Mouse (Mus musculus) spleen, postnatal 36 days (tissue): ENCODE data around the gene Siah3.
A peak's percentile ranks its signal among the peaks of the same experiment; 100 is the strongest.
"Not testable (repeated sequence)": the region's sequence is repeated elsewhere in the genome, so short reads cannot be mapped to it uniquely, and the experiment has no call there.

Source experiments
- DNase-seq, 2 experiments: peaks; one replicate each; pipeline ENCODE4 v3.0.0; 2022; ENCODE audit warnings: low spot score in 2 of 2, mixed read lengths in 1 of 2

Gene Siah3

GRCm38 (mm10) chr14:75455743-75456421 is at the start of gene Siah3:
Gene Siah3, plus strand, starts transcription at chr14:75455982.
- DNase-seq: no peak

GRCm38 (mm10) chr14:75409772-75410171 is 46.0 kb upstream of the Siah3 start:
- DNase-seq: no peak

GRCm38 (mm10) chr14:75410392-75410791 is 45.4 kb upstream of the Siah3 start:
- DNase-seq: no peak

DNA sequence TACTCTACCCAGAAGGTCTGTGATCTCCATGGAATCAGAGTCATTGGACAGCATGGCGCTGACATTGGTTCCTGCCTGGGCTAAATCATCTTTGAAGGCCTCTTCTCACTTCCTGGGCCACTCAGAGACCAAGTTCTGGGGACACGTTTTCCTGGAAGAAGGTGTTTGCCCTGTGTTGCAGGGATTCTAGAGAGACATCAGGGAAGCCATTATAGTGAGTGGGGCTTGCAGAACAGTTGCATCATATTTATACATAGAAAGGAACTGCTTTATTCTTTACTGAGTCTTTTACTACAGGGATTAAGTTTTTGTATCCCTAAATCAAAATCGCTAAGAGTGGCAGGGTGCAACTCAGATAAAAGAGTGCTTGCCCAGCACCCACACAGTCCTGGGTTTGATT is 37.1 kb upstream of the Siah3 start:
- DNase-seq: no peak

DNA sequence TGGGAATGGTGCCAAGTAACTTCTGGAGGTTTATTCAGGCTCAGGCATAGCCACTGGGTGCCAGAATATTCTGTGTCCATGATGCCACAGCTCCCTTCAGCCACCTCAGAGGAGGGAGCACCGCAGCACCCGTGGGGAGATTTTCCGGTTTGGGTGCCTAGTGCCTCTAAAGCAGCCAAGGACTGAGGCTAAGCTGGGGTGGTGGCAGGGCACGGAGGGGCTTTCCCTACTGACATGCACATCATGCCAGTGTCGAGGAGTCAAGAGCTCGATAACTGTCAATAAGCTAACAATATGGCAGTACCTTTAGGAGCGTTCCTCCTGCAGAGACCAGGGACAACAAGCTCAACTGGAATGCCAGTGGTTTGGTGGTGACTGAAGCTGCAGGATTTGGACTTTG is 35.9 kb upstream of the Siah3 start:
- DNase-seq: no peak

GRCm38 (mm10) chr14:75420811-75421210 is 35.0 kb upstream of the Siah3 start:
- DNase-seq: no peak

DNA sequence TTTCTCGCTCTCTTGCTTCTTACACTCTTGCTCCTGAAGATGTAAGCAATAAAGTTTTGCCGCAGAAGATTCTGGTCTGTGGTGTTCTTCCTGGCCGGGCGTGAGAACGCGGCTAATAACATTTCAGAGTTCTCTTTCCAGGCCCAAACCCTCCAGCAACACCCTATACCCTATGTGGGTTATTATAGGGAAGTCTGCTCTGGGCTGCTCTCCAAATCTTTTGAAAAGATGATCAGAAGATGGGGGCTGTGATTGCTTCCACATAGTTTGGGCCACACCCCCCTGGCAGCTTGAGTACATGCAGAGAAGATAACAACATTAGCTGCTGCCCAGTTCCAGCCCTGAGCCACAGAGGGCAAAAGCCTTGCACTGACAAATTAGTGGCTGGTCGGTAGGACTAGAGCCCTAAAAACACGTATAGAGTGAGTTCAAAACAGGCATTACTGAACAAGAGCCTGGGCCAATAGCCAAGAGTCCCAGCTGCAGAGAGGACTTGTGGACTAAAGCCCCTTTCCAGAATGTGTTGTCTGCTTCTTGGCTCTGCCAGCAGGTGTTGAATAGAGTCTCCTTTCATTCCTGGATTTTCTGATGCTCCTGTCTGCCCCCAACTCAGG is 24.5 kb upstream of the Siah3 start:
- no peak for DNase-seq

DNA sequence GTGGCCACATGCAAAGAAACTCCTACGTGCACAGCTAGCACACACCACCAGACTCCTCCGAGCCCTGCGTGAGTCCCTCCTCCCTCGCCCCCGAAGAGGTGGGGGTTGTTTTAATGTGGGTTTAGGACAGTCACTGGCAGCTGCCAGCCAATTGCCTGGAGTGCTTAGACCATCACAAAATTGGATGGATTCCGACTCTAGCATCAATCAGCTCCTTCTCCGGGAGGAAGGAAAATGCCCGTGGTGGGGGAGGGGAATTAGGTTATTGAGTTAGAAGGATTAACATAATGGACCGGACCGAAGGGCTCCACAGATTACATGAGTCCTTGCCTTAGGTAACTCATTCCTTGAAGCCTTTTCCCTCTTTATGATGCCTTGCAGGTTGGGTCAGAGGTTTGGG is 22.9 kb upstream of the Siah3 start:
- no peak for DNase-seq

GRCm38 (mm10) chr14:75434576-75434975 is 21.2 kb upstream of the Siah3 start:
- DNase-seq: no peak

GRCm38 (mm10) chr14:75444486-75445105 is 11.2 kb upstream of the Siah3 start:
- DNase-seq: no peak

GRCm38 (mm10) chr14:75445281-75445947 is 10.4 kb upstream of the Siah3 start:
- DNase-seq: peak; percentile 84 to 85

DNA sequence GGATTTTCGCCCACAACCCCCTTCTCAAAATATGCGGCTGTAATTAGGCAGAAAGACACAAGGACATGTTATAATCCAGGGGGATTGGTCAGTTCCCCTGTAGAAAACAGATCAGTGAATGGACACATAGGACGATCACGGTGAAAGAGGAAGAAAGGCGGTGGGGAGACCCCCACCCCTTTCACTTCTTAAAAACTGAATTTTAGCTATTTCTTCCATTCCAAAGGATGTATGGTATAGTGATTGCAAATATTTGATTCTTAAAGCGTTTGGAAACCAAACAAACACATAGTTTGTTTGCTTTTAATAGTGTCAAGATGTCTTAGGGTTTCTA is 9.9 kb upstream of the Siah3 start:
- DNase-seq: no peak

- DNase-seq: not testable (repeated sequence)
Measured at GRCm38 (mm10) chr14:75446314-75446713, 9.5 kb upstream of the Siah3 start.

DNA sequence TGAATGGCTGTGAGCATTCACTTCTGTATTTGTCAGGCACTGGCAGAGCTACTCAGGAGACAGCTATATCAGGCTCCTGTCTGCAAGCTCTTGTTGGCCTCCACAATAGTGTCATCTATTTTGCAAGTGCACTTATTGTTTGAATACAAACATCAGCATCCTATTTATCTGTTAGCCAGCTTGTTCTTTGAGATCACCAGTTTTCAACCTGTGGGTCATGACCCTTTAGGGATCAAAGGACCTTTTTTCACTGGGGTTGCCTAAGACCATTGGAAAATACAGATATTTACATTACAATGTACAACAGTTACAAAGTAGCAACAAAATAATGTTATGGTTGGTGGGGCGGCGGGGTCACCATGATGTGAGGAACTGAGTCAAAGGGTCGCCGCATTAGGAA is 1.9 kb upstream of the Siah3 start:
- DNase-seq: no peak

GRCm38 (mm10) chr14:75454716-75455115 is 1.1 kb upstream of the Siah3 start:
- no peak for DNase-seq

DNA sequence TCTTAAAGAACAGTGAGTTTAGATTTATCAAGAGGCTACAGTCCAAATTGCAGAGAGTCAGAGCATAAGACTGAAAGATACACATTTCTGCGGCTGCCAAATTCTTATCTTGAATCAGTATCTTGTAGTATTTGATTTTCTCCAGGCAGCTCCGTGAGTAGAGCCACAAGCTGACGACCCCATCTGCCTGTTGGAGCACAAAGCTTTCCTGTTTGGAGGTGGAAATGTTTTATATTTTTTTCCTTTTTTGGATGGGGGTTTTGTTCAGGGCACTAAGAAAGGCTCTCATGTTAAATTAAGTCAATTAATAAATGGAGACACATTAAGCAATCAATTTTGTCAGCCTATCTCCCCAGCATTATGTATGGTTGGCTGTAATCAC is 430 bp upstream of the Siah3 start:
- no peak for DNase-seq

DNA sequence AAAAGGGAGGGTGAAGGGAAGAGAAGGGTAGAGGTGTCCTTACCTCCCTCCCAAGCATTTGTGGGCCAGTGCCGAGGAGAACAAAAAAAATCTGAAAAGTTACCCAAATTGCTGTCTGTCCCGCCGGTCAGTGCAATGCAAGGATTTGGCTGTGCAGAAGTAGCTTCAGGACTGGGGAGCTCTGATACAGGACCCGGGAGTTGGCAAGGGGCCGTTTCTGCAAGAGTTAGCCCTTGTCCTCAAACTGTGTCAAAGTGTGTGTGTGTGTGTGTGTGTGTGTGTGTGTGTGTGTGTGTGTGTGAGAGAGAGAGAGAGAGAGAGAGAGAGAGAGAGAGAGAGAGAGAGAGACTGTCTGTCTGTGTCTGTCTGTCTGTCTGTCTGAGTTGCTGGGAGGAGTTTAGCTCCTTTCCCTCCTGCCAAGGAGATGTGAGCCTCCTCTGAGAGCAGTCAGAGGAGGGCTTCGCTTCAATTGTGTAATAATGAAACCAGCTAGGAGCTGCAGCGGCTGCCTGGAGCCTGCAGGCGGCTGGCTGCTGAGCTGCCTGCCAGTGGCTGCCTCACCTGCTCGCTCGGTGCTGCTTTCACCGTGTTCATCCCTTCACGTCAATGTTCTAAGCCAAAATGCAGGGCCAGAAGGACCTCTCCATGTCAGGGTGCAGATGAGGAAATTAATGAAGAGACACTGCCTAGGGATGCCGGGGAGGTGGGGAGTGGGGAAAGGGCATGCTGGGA is 873 bp downstream of the Siah3 start:
- no peak for DNase-seq

GRCm38 (mm10) chr14:75457221-75457600 is 1.4 kb downstream of the Siah3 start:
- no peak for DNase-seq

- no peak for DNase-seq
Measured at GRCm38 (mm10) chr14:75459431-75459830, 3.6 kb downstream of the Siah3 start.

- DNase-seq: no peak
Measured at GRCm38 (mm10) chr14:75459991-75460390, 4.2 kb downstream of the Siah3 start.

DNA sequence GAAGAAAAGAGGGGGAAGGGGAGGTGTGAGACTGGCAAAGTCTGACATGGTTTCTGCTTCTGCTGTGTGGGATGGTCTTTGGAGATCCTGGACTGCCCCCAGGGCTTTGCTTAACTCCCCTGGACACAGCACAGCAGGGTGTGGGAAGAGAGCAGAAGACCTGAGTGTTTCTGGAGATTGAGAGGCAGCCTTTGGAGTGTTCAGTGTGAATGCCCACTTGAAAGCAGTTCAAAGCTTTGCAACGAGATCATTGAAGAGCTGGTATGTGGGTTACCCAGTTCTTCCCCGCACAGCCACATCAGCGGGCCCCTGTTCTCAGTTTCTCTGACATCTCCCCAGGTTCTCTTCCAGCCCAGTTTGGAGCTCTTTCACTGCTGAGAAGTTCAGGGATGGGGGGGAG is 4.7 kb downstream of the Siah3 start:
- no peak for DNase-seq

GRCm38 (mm10) chr14:75461770-75462169 is 6.0 kb downstream of the Siah3 start:
- no peak for DNase-seq
